Mouse (Mus musculus) limb, embryonic 12.5 days (tissue): Measurements from ENCODE around the gene Ifit1. TPM values are rescaled to one million over a fixed set of nuclear protein-coding genes. Genes with fewer than 3 reads are reported as not detected.
A peak's percentile ranks its signal among the peaks of the same experiment; 100 is the strongest.
"Not testable (repeated sequence)": the region's sequence is repeated elsewhere in the genome, so short reads cannot be mapped to it uniquely, and the experiment has no call there.

Experiments used
- ATAC-seq: fragments of 200-750 bp; cut with Nextera tagmentation; 2 replicates; pipeline ENCODE4 v1.8.0; 2017; ENCODE audit warnings: low read depth, moderate TSS enrichment; ENCODE audit not compliant: insufficient number of reproducible peaks, insufficient read depth, low FRiP score, low TSS enrichment
- H3K27ac ChIP-seq: fragments of 300-500 bp; sonication (generic); 2 replicates; pipeline ENCODE4 v1.5.1; 2016; ENCODE audit warnings: mild to moderate bottlenecking, moderate library complexity
- H3K27me3 ChIP-seq: fragments of 300-500 bp; sonication (generic); 2 replicates; pipeline ENCODE4 v1.6.1; 2016; ENCODE audit warnings: mild to moderate bottlenecking, moderate library complexity
- H3K36me3 ChIP-seq: fragments of 300-500 bp; sonication (generic); 2 replicates; pipeline ENCODE4 v1.6.1; 2016; ENCODE audit warnings: mild to moderate bottlenecking, moderate library complexity
- H3K4me1 ChIP-seq: fragments of 300-500 bp; sonication (generic); replicated peaks from 2 replicates; pipeline ENCODE4 v1.6.1; 2016
- H3K4me2 ChIP-seq: fragments of 300-500 bp; sonication (generic); 2 replicates; pipeline ENCODE4 v1.6.1; 2016; ENCODE audit warnings: mild to moderate bottlenecking, moderate library complexity
- H3K4me3 ChIP-seq: fragments of 300-500 bp; sonication (generic); replicated peaks from 2 replicates; pipeline ENCODE4 v1.5.1; 2016; ENCODE audit warnings: mild to moderate bottlenecking
- H3K9ac ChIP-seq: fragments of 300-500 bp; sonication (generic); replicated peaks from 2 replicates; pipeline ENCODE4 v1.6.1; 2016; ENCODE audit warnings: mild to moderate bottlenecking, moderate library complexity
- H3K9me3 ChIP-seq: fragments of 300-500 bp; sonication (generic); 2 replicates; pipeline ENCODE4 v1.6.1; 2016; ENCODE audit warnings: mild to moderate bottlenecking, moderate library complexity
- WGBS: fragments of 180-500 bp; shearing (Covaris S2); methylation state at CpG from one replicate; pipeline ENCODE4 v1.1.7; 2016; 5-methylcytosine and 5-hydroxymethylcytosine counted together
- polyA plus RNA-seq: library from polyadenylated mRNA; unstranded; fragments of >200 nt; fragmentation: Nextera tagmentation; extraction: Ambion mirVana; gene quantifications from 2 replicates; pipeline ENCODE4 v1.2.1, GENCODE M21; 2016

The Ifit1 gene
- polyA plus RNA-seq, 1 experiment from 2014 or later = 0.39 TPM

DNA sequence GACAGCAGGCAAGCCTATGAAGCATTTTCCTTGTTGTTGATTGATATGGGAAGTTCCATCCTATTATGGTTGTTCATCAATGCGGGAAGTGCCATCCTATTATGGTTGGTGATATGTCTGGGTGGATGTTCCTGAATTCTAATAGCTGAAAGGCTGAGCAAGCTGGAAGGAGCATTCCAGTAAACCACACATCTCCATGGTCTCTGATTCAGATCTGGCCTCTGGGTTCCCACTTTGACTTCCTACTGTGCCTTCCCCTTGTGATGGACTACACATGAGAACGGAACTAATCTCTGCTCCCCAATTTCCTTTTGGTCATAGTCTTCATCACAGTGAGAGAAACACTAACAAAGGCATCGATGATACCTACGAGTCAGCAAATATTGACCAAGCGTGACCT lies 19.8 kb upstream of the Ifit1 start:
- no peak overlapping the region for H3K9ac ChIP-seq
- 89% methylated on average over 5 of the region's 5 CpGs for WGBS
- no peak for ATAC-seq

DNA sequence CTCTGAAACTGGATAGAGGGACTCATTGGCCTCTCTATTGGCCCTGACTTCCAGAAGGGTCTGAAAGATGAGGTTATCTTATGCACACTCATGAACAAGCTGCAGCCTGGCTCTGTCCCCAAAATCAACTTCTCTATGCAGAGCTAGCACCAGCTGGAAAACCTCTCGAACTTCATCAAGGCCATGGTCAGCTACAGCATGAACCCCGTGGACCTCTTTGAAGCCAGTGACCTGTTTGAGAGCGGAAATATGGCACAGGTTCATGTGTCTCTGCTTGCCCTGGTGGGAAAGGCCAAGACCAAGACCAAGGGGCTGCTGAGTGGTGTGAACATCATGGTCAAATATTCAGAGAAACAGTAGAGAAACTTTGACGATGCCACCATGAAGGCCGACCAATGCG lies 16.9 kb upstream of the Ifit1 start:
- H3K27me3 ChIP-seq = no peaks in the 10 kb centered on the region
- H3K4me1 ChIP-seq = no peaks in the 10 kb centered on the region
- H3K9ac ChIP-seq = no peak overlapping the region
- no peak overlapping the region for H3K4me3 ChIP-seq
- H3K36me3 ChIP-seq = no peaks in the 10 kb centered on the region
- H3K9me3 ChIP-seq = no peaks in the 10 kb centered on the region
- ATAC-seq = no peak
- H3K27ac ChIP-seq = no peak overlapping the region
- 92% methylated on average over 6 of the region's 6 CpGs for WGBS
- no peak overlapping the region for H3K4me2 ChIP-seq

More for the DNA sequence above, 19.8 kb upstream of the Ifit1 start:
- no peaks in the 10 kb centered on the region for H3K27me3 ChIP-seq
- no peak overlapping the region for H3K4me3 ChIP-seq
- no peaks in the 10 kb centered on the region for H3K36me3 ChIP-seq
- no peak overlapping the region for H3K4me2 ChIP-seq
- no peaks in the 10 kb centered on the region for H3K9me3 ChIP-seq
- H3K4me1 ChIP-seq = no peaks in the 10 kb centered on the region
- no peak overlapping the region for H3K27ac ChIP-seq

GRCm38 (mm10) chr19:34624663-34625062 lies 16.0 kb upstream of the Ifit1 start:
- H3K27me3 ChIP-seq = no peaks in the 10 kb centered on the region
- no peaks in the 10 kb centered on the region for H3K4me1 ChIP-seq
- no peak overlapping the region for H3K9ac ChIP-seq
- 82% methylated on average over 4 of the region's 4 CpGs for WGBS
- no peak overlapping the region for H3K27ac ChIP-seq
- no peak overlapping the region for H3K4me3 ChIP-seq
- ATAC-seq = no peak
- H3K36me3 ChIP-seq = no peaks in the 10 kb centered on the region
- no peaks in the 10 kb centered on the region for H3K9me3 ChIP-seq
- H3K4me2 ChIP-seq = no peak overlapping the region

DNA sequence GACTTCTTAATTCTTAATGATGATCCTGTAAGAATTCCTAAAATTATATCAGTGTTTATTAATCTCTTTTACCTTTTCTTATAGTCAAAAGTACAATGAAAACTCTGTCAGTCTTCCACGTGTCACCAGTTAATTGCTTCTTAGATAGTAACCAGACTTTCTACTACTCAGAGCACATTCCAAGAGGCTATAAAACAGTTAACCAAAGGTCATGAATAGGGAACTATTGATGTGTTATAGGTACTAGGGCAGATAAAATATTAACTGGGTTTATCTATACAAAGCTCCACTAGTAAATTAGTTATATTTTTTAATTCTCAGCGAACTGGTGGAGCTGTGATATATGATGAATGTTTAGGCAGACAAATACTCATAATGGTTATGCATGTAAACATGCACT lies 13.2 kb upstream of the Ifit1 start:
- ATAC-seq = no peak
- Histone ChIP-seq H3K4me1 (no peaks in the 10 kb centered on the region), H3K27ac (no peak overlapping the region), H3K9ac (no peak overlapping the region), H3K4me3 (no peak overlapping the region), H3K27me3 (no peaks in the 10 kb centered on the region), H3K36me3 (no peaks in the 10 kb centered on the region), H3K9me3 (no peaks in the 10 kb centered on the region), H3K4me2 (no peak overlapping the region)
- WGBS = 50% methylated on average over 2 of the region's 2 CpGs

GRCm38 (mm10) chr19:34631487-34631886 lies 9.2 kb upstream of the Ifit1 start:
- H3K4me3 ChIP-seq = no peak overlapping the region
- H3K36me3 ChIP-seq = no peaks in the 10 kb centered on the region
- no peaks in the 10 kb centered on the region for H3K27me3 ChIP-seq
- H3K27ac ChIP-seq = no peak overlapping the region
- no peak overlapping the region for H3K9ac ChIP-seq
- no peaks in the 10 kb centered on the region for H3K4me1 ChIP-seq
- no peaks in the 10 kb centered on the region for H3K9me3 ChIP-seq
- no peak overlapping the region for H3K4me2 ChIP-seq
- no peak for ATAC-seq

DNA sequence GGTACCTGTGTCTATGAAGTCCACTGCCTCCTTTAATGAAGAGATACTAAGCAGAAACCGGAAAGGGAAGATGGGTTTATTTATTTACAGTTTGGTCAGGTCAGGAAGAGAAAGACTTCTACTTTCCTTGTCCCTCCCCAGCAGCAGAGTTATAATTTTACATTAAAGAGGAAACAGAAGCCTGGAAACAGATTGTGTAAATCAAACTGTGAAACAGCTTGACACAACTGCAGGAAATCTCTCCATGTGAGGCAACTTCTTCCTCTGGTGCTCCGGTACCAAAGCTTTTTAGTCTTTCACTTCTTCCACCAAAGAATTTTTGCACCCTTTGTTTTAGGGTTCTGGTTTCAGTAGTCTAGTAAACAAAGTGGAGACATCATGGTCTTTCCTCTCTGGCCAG lies 7.2 kb upstream of the Ifit1 start:
- Histone ChIP-seq H3K9ac (no peak overlapping the region), H3K27ac (no peak overlapping the region), H3K9me3 (no peaks in the 10 kb centered on the region), H3K36me3 (no peaks in the 10 kb centered on the region), H3K4me1 (no peaks in the 10 kb centered on the region), H3K4me3 (no peak overlapping the region), H3K27me3 (peaks cover 3% of the 10 kb centered on the region; the same call in 1 of the 2 replicates), H3K4me2 (no peak overlapping the region)
- 82% methylated on average over 2 of the region's 2 CpGs for WGBS
- no peak for ATAC-seq

- Histone ChIP-seq H3K36me3 (no peaks in the 10 kb centered on the region), H3K4me1 (no peaks in the 10 kb centered on the region), H3K4me3 (no peak overlapping the region), H3K27me3 (peaks cover 3% of the 10 kb centered on the region; the same call in 1 of the 2 replicates), H3K9me3 (no peaks in the 10 kb centered on the region), H3K4me2 (no peak overlapping the region), H3K9ac (no peak overlapping the region), H3K27ac (no peak overlapping the region)
- peak; percentile 82 for ATAC-seq
- 14% methylated on average over 3 of the region's 3 CpGs for WGBS
Observed at GRCm38 (mm10) chr19:34636933-34637557, 3.6 kb upstream of the Ifit1 start.

DNA sequence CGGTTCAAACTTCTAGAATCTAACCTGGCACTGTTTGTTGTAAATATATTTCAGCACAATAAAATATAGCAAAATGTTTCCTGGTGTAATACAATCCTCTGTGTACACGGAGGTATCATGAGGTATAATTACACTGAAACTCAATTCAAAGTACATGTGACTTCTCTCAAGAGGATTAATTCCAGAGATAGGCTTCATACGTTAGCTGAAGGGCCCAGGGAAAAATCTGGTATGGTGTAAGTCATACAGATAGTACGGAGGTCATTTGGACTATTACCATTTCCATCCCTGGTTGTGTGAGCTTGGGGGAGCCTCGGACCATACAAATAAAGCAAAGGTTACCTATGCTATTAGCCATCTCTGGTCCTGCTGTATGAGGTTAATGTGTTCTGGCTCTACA lies 1.9 kb downstream of the Ifit1 start:
- Histone ChIP-seq H3K4me2 (no peak overlapping the region), H3K27me3 (peaks cover 3% of the 10 kb centered on the region; the same call in 1 of the 2 replicates), H3K9me3 (no peaks in the 10 kb centered on the region), H3K4me1 (no peaks in the 10 kb centered on the region), H3K27ac (no peak overlapping the region), H3K9ac (no peak overlapping the region), H3K36me3 (no peaks in the 10 kb centered on the region), H3K4me3 (no peak overlapping the region)
- 79% methylated on average over 5 of the region's 5 CpGs for WGBS
- no peak for ATAC-seq

GRCm38 (mm10) chr19:34647630-34648029 lies 7.0 kb downstream of the Ifit1 start:
- H3K9me3 ChIP-seq, H3K27me3 ChIP-seq, H3K27ac ChIP-seq, H3K4me3 ChIP-seq, H3K4me1 ChIP-seq, H3K36me3 ChIP-seq, ATAC-seq, H3K4me2 ChIP-seq, H3K9ac ChIP-seq: not testable (repeated sequence)
- WGBS = 82% methylated on average over 8 of the region's 8 CpGs

DNA sequence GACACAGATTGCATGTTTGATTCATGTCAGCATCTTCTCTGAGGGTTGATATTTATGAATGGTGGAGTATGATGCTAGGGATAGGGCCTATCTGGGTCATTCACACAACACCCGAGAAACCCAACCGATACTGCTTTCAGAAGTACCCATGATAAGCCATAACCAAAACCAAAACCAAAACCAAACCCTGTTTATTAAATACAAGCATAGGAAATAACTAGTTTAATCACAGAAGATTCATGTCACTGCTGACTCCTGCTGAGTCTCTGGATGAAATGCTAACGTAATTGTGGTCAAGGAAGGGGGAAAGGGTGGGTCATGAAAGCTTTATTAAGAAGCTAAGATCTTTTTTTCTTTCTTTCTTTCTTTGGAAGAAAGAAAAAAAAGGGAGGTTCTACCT lies 9.6 kb downstream of the Ifit1 start:
- no peak overlapping the region for H3K4me3 ChIP-seq
- no peak for ATAC-seq
- H3K27me3 ChIP-seq = no peaks in the 10 kb centered on the region
- no peaks in the 10 kb centered on the region for H3K9me3 ChIP-seq
- WGBS = 88% methylated on average over 3 of the region's 3 CpGs
- no peaks in the 10 kb centered on the region for H3K36me3 ChIP-seq
- no peak overlapping the region for H3K4me2 ChIP-seq
- H3K27ac ChIP-seq = no peak overlapping the region
- no peak overlapping the region for H3K9ac ChIP-seq
- no peaks in the 10 kb centered on the region for H3K4me1 ChIP-seq

DNA sequence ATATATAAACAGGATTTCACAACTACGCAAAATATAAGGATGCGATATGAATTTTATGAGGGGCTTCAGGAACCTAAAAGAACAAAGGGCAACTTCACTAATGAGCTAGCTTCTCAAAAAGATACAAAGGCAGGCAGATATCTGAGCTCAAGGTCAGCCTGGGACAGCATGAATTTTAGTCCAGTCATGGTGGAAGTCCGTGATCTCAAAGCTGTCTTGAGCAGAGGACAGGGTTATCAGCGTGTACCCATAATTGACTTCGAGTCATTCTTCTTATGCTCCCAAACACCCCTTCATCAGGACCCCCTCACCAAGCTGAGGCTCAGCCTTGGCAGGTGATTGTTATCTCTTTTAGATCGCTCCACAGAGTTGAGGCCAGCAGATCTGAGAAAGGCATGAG lies 10.3 kb downstream of the Ifit1 start:
- H3K27ac ChIP-seq = no peak overlapping the region
- no peaks in the 10 kb centered on the region for H3K4me1 ChIP-seq
- ATAC-seq = no peak
- WGBS = 89% methylated on average over 6 of the region's 6 CpGs
- H3K9ac ChIP-seq = no peak overlapping the region
- no peak overlapping the region for H3K4me2 ChIP-seq
- no peak overlapping the region for H3K4me3 ChIP-seq
- no peaks in the 10 kb centered on the region for H3K36me3 ChIP-seq
- no peaks in the 10 kb centered on the region for H3K9me3 ChIP-seq
- no peaks in the 10 kb centered on the region for H3K27me3 ChIP-seq

DNA sequence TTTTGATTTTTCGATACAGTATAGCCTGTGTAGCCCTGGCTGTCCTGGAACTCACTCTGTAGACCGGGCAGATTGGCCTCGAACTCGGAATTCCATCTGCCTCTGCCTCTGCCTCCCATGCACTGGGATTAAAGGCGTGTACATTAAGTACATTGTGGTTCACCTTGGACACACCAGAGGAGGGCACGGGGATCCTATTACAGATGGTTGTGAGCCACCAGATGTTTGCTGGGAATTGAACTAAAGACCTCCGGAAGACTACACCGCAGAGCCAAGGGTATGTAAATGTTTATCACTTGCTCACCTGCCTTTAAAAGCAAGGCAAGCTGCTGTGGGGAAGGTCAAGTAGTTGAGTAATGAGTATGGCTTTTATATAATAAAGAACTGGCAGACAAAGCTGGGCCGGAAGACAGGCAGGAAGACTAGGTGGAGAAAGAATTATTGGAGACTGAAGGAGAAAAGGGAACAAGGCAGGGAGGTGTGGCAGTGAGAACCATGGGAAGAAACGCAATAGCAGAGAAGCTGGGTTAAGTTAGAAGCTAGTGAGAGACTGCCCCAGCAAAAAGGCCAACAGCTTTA lies 14.6 kb downstream of the Ifit1 start:
- no peak overlapping the region for H3K27ac ChIP-seq
- ATAC-seq = no peak
- WGBS = 83% methylated on average over 10 of the region's 10 CpGs

More for the DNA sequence above, 14.6 kb downstream of the Ifit1 start:
- Histone ChIP-seq H3K4me1 (no peaks in the 10 kb centered on the region), H3K4me3 (no peak overlapping the region), H3K36me3 (no peaks in the 10 kb centered on the region), H3K9ac (no peak overlapping the region), H3K27me3 (no peaks in the 10 kb centered on the region), H3K4me2 (no peak overlapping the region), H3K9me3 (no peaks in the 10 kb centered on the region)
